Mouse (Mus musculus) adrenal gland, adult 2 months (tissue): Measurements from ENCODE around the gene Zfp938. TPM values are rescaled to one million over a fixed set of nuclear protein-coding genes. Genes with fewer than 3 reads are reported as not detected.

ENCODE experiments used
- DNase-seq: peaks from one replicate; pipeline ENCODE4 v3.0.0; 2021
- long read RNA-seq: library from polyadenylated mRNA; stranded (forward); transcript quantifications from one replicate; pipeline ENCODE4 v2.0.0, GENCODE M21; 2021
- polyA plus RNA-seq: library from polyadenylated mRNA; depleted of rRNA; stranded (reverse); fragments of >200 nt; gene quantifications from 2 replicates; pipeline ENCODE4 v1.2.3, GENCODE M21; 2012; rRNA removed
- total RNA-seq, 2 experiments: library from RNA; stranded (reverse); gene quantifications; 2 replicates each; pipeline ENCODE4 v1.2.3; 2021

Zfp938 gene
- 1 to 10 TPM; 5.5 to 7.3 TPM for total RNA-seq
- 0.19 and 0.30 TPM in 2 replicates for polyA plus RNA-seq
- long read RNA-seq, partial matches to known transcripts, result 2 of 3 reads
- long read RNA-seq, other reads (novel, unspliced or antisense), result 0 of 3 reads

DNA sequence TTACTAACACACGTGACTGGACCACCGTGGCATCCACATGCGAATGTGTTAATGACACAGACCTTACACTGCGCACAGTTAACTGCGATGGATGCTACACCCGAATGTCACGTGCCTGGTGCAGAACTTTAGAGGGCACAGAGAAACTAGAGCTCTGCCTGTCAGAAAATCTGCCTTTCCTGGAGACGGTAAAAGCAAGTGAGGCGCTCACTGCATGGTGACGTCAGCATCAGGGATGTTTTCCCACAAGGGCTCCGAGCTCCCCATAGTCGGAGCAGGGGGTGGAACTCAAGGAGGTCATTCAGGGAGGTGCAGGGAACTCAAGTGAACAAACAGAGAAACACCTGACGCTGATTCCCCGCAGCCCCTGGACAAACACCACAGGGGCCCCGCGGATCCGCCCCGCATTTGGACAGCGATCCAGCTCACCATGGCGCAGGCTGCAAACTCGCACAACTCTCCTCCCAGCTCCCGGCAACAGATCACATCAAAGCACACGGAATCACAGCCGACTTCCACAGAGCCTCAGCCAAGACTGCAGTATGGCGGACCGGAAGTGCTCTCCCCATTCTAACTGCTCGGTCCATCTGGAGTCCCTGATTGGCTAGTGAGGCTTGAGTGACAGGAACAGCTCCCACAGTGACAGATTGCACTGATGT lies at the start of gene Zfp938:
Gene Zfp938, minus strand, starts transcription at position 539 of the 659 bp plus-strand sequence.
- DNase-seq, result peak; percentile 86

DNA sequence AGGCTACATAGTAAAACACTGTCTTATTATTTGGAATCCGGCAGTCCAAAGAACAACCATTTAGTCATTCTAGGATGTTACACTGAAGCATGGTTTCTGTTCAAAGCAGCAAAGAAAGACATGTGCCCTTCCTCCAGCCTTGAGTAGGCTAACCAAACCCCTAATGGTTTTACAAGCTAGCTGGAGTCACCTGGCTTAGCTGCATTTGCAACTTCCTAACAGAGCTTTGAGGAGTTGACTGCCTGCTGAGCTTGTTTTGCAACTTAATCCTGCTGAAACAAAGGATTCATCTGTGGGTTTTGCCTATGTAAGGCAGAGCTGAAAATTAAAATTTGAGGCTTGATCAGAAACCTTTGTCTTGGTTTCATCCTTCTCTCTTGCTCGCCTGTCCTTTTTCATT lies 16.3 kb upstream of the Zfp938 start:
- DNase-seq, result no peak

DNA sequence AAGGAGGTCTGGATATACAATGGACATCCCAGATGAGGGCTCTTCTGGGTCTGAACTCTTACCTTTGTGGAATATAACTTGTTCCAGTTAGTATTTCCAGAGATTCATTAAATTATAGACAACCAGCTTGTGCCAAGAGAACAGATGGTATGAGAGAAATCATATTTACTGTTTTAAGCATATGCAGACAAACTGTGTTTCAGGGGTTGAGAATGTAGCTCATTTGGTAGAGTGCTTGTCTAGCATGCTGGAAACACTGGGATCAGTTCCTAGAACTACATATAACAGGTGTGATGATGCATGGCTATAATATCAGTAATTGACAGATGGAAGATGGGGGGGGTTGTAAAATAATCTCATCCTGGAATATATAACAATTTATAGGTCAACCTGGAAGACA lies 3.9 kb upstream of the Zfp938 start:
- no peak for DNase-seq

DNA sequence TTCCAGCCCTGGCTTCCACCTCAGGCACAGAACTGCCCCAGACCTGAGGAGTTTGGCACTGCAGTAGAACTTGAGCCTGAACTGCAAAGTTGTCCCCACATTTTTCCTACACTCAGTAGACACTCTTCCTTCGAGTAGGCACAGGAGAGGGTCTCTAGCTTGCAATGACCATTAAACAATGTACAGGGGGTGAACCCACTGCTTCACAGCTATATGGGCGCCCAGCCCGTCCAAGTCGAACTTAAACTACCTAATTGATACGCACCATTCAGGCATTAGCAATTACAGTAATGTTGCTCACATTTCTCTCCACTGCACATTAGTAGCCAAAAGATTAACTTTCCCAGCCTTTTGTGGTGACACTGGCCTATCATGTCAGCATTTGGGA lies 315 bp upstream of the Zfp938 start:
- no peak for DNase-seq

DNA sequence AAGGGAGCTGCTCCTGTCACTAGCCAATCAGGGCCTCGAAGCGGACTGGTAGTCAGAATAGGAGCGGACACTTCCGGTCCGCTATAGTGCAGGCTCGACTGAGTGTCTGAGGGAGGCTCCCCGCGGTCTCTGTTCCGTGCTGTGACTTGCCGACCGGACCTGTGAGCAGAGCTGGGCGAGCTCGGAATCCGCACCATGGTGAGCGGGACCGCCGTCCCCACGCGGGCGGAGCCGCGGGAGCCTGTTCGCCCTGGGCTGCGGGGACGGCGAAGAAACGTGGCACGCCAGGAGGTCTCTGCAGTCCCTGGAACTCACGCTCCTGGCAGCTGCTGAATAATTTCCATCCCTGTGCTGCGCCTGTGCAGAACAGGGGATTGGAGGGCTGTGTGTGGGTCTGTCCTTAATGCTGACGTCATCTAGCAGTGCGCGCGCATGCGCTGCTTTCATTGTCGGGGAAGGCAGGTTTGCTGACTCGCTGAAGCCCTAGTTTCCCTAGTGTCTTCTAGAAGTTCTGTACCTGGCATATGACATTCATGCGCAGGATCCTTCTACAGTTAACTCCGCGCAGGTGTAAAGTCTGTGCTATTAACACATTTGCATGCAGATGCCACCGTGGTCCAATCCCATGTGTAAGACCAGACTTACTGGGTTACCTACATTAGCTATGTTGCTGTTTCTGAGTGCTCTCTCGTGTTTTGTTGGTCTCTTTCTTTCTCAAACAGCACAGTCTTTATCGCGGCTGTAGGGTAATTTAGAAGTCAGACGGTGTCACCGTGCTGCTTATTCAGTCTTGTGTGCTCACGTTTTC lies 62.6 kb downstream of the Zfp938 start:
- peak; percentile 89 for DNase-seq

Other genes with a start within 250 kb of the Zfp938 start
- 1 to 10 TPM; 4.4 to 6.4 TPM for gene Zfp873, start 193.2 kb downstream of the Zfp938 start, total RNA-seq
- 0.25 and 0.33 TPM in 2 replicates for gene Zfp873, start 193.2 kb downstream of the Zfp938 start, polyA plus RNA-seq
- gene BC024063, start 157.9 kb downstream of the Zfp938 start, total RNA-seq, result 1 to 10 TPM; 2.4 to 4.3 TPM
- gene BC024063, start 157.9 kb downstream of the Zfp938 start, polyA plus RNA-seq, result not detected in 2 replicates
- 1 to 10 TPM; 2.3 to 3.8 TPM for gene AU041133, start 113.3 kb downstream of the Zfp938 start, total RNA-seq
- 0.06 and 0.13 TPM in 2 replicates for gene AU041133, start 113.3 kb downstream of the Zfp938 start, polyA plus RNA-seq
- not detected for gene 4932415D10Rik, start 75.3 kb upstream of the Zfp938 start, total RNA-seq
- not detected in 2 replicates for gene 4932415D10Rik, start 75.3 kb upstream of the Zfp938 start, polyA plus RNA-seq
- 1 to 10 TPM; 2.8 to 5.7 TPM for gene Gm4924, start 113.0 kb upstream of the Zfp938 start, total RNA-seq
- 0.12 TPM in 1 of 2 replicates, not detected in the other for gene Gm4924, start 113.0 kb upstream of the Zfp938 start, polyA plus RNA-seq